ENCODE assay signal across 14 mouse cellular contexts in genomic region chr8:119022301-119022870, GRCm38 (mm10).
DNase-seq lines count a peak whose midpoint lies in the region; ATAC-seq and TF ChIP-seq lines count a peak whose summit lies in the region.
"Had no signal": no experiment of that assay in that cellular context is flagged by ENCODE, and none has a peak within 500 bp of the region (broad histone marks: within the 10 kb centered on the region; RNA-seq: fewer than 3 reads in every experiment).

No protein-coding gene starts in this region.

- WGBS in neural tube, embryonic 14.5 days, result 61% methylated on average over 9 of the region's 9 CpGs

- no peak overlapping the region for H3K27ac ChIP-seq in layer of hippocampus, adult 2 months
- H3K27ac ChIP-seq in neural tube, embryonic 14.5 days (ENCODE audit: low read depth, low read length), result peak overlapping the region; percentile 11; the same call in 1 of the 2 replicates
- H3K27ac ChIP-seq: heart, adult 2 months; limb, embryonic 12.5 days had no signal

- H3K36me3 ChIP-seq in neural tube, embryonic 14.5 days (ENCODE audit: control insufficient read depth, insufficient read depth, low read length), result no peaks in the 10 kb centered on the region
- H3K36me3 ChIP-seq: limb, embryonic 12.5 days had no signal

- H3K27me3 ChIP-seq in neural tube, embryonic 14.5 days (ENCODE audit: control insufficient read depth, insufficient read depth, low read length), result no peaks in the 10 kb centered on the region

- peak; percentile 8 for DNase-seq in embryo, embryonic 10 days (ENCODE audit: low spot score)
- no peak for DNase-seq in embryo, embryonic 11 days
- no peak for DNase-seq in layer of hippocampus, adult 2 months (ENCODE audit: low spot score in 2 of 2)
- DNase-seq in layer of hippocampus, postnatal 25 days (ENCODE audit: extremely low spot score in 1 of 2, low spot score in 1 of 2), result no peak
- DNase-seq in WW6 (ENCODE audit: low read depth, low spot score) (peak; percentile 40), liver (no peak)
- DNase-seq in ovary, adult 18-20 months (ENCODE audit: low spot score), result no peak
- DNase-seq: cerebellum, postnatal 14 days; heart, adult 2 months; heart, postnatal 4 days; layer of hippocampus, adult 9-11 months; lung, adult 2 months had no signal

- no peak overlapping the region for H3K9ac ChIP-seq in neural tube, embryonic 14.5 days (replicated peaks; ENCODE audit: low read depth, low read length)
- H3K9ac ChIP-seq: limb, embryonic 12.5 days had no signal

- peak; percentile 47 for TF ChIP-seq CTCF in layer of hippocampus, adult 2 months (conservative IDR thresholded peaks at IDR 0.05)

- H3K9me3 ChIP-seq in neural tube, embryonic 14.5 days (ENCODE audit: control insufficient read depth, low read length), result no peaks in the 10 kb centered on the region
- H3K9me3 ChIP-seq: limb, embryonic 12.5 days had no signal

- H3K4me2 ChIP-seq in neural tube, embryonic 14.5 days (ENCODE audit: low read depth, low read length), result no peak overlapping the region
- H3K4me2 ChIP-seq: limb, embryonic 12.5 days had no signal

- no peak overlapping the region for H3K4me3 ChIP-seq in layer of hippocampus, adult 2 months
- H3K4me3 ChIP-seq in neural tube, embryonic 14.5 days (ENCODE audit: low read depth, low read length), result no peak overlapping the region
- H3K4me3 ChIP-seq: heart, adult 2 months; limb, embryonic 12.5 days had no signal

- no peak for ATAC-seq in neural tube, embryonic 14.5 days (ENCODE audit: low read depth)

- peaks cover 12% of the 10 kb centered on the region for H3K4me1 ChIP-seq in neural tube, embryonic 14.5 days (ENCODE audit: control insufficient read depth, insufficient read depth, low read length)

Comparison
In these comparisons a context has a peak if more than half of its experiments do, and no peak if none do; other contexts are left out.
1. DNase-seq: peak in embryo, embryonic 10 days (single experiment) and WW6 (single experiment); none in embryo, embryonic 11 days (single experiment), layer of hippocampus, adult 2 months (0 of 2), layer of hippocampus, postnatal 25 days (0 of 2), ovary, adult 18-20 months (single experiment) and liver (single experiment).